Mouse (Mus musculus) ES-Bruce4 (cell line): ENCODE data around the gene Olfr868. TPM values are rescaled to one million over a fixed set of nuclear protein-coding genes. Genes with fewer than 3 reads are reported as not detected.

Experiments
- H3K27ac ChIP-seq: 2 replicates; pipeline ENCODE4 v1.5.1; 2012; ENCODE audit warnings: low read length, inconsistent platforms; ENCODE audit not compliant: insufficient read depth
- H3K27me3 ChIP-seq: 2 replicates; pipeline ENCODE4 v1.6.1; 2012; ENCODE audit warnings: mild to moderate bottlenecking, low read length, inconsistent platforms; ENCODE audit not compliant: control insufficient read depth, poor library complexity, insufficient read depth, severe bottlenecking
- H3K36me3 ChIP-seq: 2 replicates; pipeline ENCODE4 v1.6.1; 2012; ENCODE audit warnings: inconsistent platforms, mild to moderate bottlenecking, low read length, moderate library complexity; ENCODE audit not compliant: control insufficient read depth, poor library complexity, insufficient read depth, severe bottlenecking
- H3K4me1 ChIP-seq: one replicate; pipeline ENCODE4 v1.8.1; 2011; ENCODE audit warnings: low read length; ENCODE audit not compliant: control insufficient read depth, insufficient read depth
- H3K4me3 ChIP-seq: 2 replicates; pipeline ENCODE4 v1.5.1; 2011; ENCODE audit warnings: low read depth, mild to moderate bottlenecking, low read length
- H3K9ac ChIP-seq: 2 replicates; pipeline ENCODE4 v1.6.1; 2012; ENCODE audit warnings: low read depth, mild to moderate bottlenecking, inconsistent platforms; ENCODE audit not compliant: poor library complexity, severe bottlenecking
- H3K9me3 ChIP-seq: replicated peaks from 2 replicates; pipeline ENCODE4 v1.6.1; 2012; ENCODE audit warnings: mild to moderate bottlenecking, low read length, inconsistent platforms; ENCODE audit not compliant: control insufficient read depth, poor library complexity, insufficient read depth, severe bottlenecking
- CTCF ChIP-seq: IDR thresholded peaks from one replicate; pipeline ENCODE4 v1.8.1; 2011; ENCODE audit warnings: low read depth, low read length
- EP300 ChIP-seq: IDR thresholded peaks from 2 replicates; pipeline ENCODE4 v1.6.1; 2011; ENCODE audit warnings: low read depth, low read length; ENCODE audit not compliant: insufficient read depth
- POLR2A ChIP-seq: IDR thresholded peaks from one replicate; pipeline ENCODE4 v1.8.1; 2011; ENCODE audit warnings: low read length; ENCODE audit not compliant: insufficient read depth
- polyA plus RNA-seq: library from polyadenylated mRNA; stranded (reverse); fragments of >200 nt; gene quantifications from 2 replicates; pipeline ENCODE4 v1.2.4, GENCODE M21; 2011; ENCODE audit warnings: low read depth; ENCODE audit not compliant: missing spikeins, insufficient read depth, insufficient read length

Olfr868 gene
- polyA plus RNA-seq, 1 experiment, result not detected

- TF ChIP-seq CTCF (no peak), POLR2A (no peak), EP300 (no peak)
- Histone ChIP-seq H3K9ac (no peak overlapping the region), H3K27ac (no peak overlapping the region), H3K9me3 (no peaks in the 10 kb centered on the region), H3K4me3 (no peak overlapping the region), H3K36me3 (no peaks in the 10 kb centered on the region), H3K4me1 (no peaks in the 10 kb centered on the region), H3K27me3 (no peaks in the 10 kb centered on the region)
Measured at GRCm38 (mm10) chr9:20149706-20150105, 51.3 kb downstream of the Olfr868 start.

Other genes with a start within 250 kb of the Olfr868 start
- gene Olfr860, start 248.9 kb upstream of the Olfr868 start, polyA plus RNA-seq, result not detected in 2 replicates
- not detected in 2 replicates for gene Olfr862, start 210.6 kb upstream of the Olfr868 start, polyA plus RNA-seq
- not detected in 2 replicates for gene Olfr77, start 181.8 kb upstream of the Olfr868 start, polyA plus RNA-seq
- not detected in 2 replicates for gene Olfr866, start 70.6 kb upstream of the Olfr868 start, polyA plus RNA-seq
- gene Olfr867, start 41.1 kb upstream of the Olfr868 start, polyA plus RNA-seq, result not detected in 2 replicates
- gene Olfr869, start 30.4 kb downstream of the Olfr868 start, polyA plus RNA-seq, result not detected in 2 replicates
- gene Olfr870, start 75.4 kb downstream of the Olfr868 start, polyA plus RNA-seq, result not detected in 2 replicates
- not detected in 2 replicates for gene Olfr871, start 113.6 kb downstream of the Olfr868 start, polyA plus RNA-seq
- not detected in 2 replicates for gene Olfr872, start 138.5 kb downstream of the Olfr868 start, polyA plus RNA-seq
- not detected in 2 replicates for gene Olfr39, start 183.7 kb downstream of the Olfr868 start, polyA plus RNA-seq
- gene Olfr873, start 199.9 kb downstream of the Olfr868 start, polyA plus RNA-seq, result 0.78 and 0.87 TPM in 2 replicates
- not detected in 2 replicates for gene Olfr18, start 237.5 kb downstream of the Olfr868 start, polyA plus RNA-seq